Comparison of ENCODE assay signal across 29 mouse cellular contexts in the genomic region with DNA sequence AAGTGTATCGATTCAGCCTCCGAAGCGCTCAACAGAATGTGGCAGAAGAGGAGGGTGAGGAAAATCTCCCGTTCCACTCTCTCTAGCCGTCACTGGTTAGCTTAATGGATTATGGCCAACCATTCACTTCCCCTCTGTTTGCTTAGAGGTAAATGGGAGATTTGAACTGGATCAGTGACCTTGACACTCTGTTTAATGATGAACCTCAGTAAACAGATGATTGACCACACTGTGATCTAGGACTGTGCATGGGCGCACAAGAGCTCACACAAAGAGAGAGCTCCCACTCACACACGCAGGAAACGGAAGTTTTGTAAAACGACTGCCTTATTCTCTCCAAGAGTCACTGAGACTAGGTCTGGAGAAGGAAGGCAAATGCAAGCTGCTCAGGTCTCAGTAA.
DNase-seq lines count a peak whose midpoint lies in the region; ATAC-seq lines count a peak whose summit lies in the region.
"Had no signal": no experiment of that assay in that cellular context is flagged by ENCODE, and none has a peak within 500 bp of the region (broad histone marks: within the 10 kb centered on the region; RNA-seq: fewer than 3 reads in every experiment).

No protein-coding gene starts in this region.

- H3K4me2 ChIP-seq in kidney, embryonic 16.5 days (replicated peaks; ENCODE audit: low read depth, low read length), result no peak overlapping the region
- H3K4me2 ChIP-seq in liver, embryonic 13.5 days, result no peak overlapping the region
- H3K4me2 ChIP-seq: heart, embryonic 11.5 days; hindbrain, embryonic 14.5 days; limb, embryonic 12.5 days; neural tube, embryonic 15.5 days had no signal

- 0 out of 2 replicates have a peak, but pooled peaks cover 13% of the 10 kb centered on the region for H3K4me1 ChIP-seq in kidney, embryonic 16.5 days (ENCODE audit: insufficient read depth, low read length)
- H3K4me1 ChIP-seq in liver, embryonic 13.5 days (replicated peaks), result peaks cover 46% of the 10 kb centered on the region
- H3K4me1 ChIP-seq: limb, embryonic 12.5 days had no signal

- no peaks in the 10 kb centered on the region for H3K27me3 ChIP-seq in kidney, embryonic 16.5 days (ENCODE audit: insufficient read depth, low read length)
- peaks cover 4% of the 10 kb centered on the region; the same call in 1 of the 2 replicates for H3K27me3 ChIP-seq in liver, embryonic 13.5 days
- H3K27me3 ChIP-seq: limb, embryonic 12.5 days; neural tube, embryonic 15.5 days; Patski had no signal

- no peaks in the 10 kb centered on the region for H3K36me3 ChIP-seq in kidney, embryonic 16.5 days (ENCODE audit: insufficient read depth, low read length)
- H3K36me3 ChIP-seq in liver, embryonic 13.5 days, result no peaks in the 10 kb centered on the region
- H3K36me3 ChIP-seq: limb, embryonic 12.5 days; neural tube, embryonic 15.5 days had no signal

- H3K27ac ChIP-seq in kidney, embryonic 16.5 days (ENCODE audit: low read length), result peak overlapping the region; percentile 58
- H3K27ac ChIP-seq in liver, embryonic 13.5 days, result peak overlapping the region; percentile 27
- H3K27ac ChIP-seq: gastrocnemius, adult 2 months; hindbrain, embryonic 14.5 days; limb, embryonic 12.5 days; macrophage; neural tube, embryonic 15.5 days had no signal

- WGBS in kidney, embryonic 16.5 days, result 46% methylated on average over 9 of the region's 9 CpGs
- 74% methylated on average over 9 of the region's 9 CpGs for WGBS in liver, embryonic 13.5 days (ENCODE audit: insufficient replicate concordance)

- peak; percentile 80 for ATAC-seq in kidney, embryonic 16.5 days (ENCODE audit: low FRiP score, low TSS enrichment)
- peak; percentile 67 for ATAC-seq in liver, embryonic 13.5 days (ENCODE audit: low read depth)
- ATAC-seq: forebrain, embryonic 14.5 days; intestine, postnatal 0 days; Patski had no signal

- no peaks in the 10 kb centered on the region for H3K9me3 ChIP-seq in kidney, embryonic 16.5 days (ENCODE audit: low read length)
- no peaks in the 10 kb centered on the region for H3K9me3 ChIP-seq in liver, embryonic 13.5 days (replicated peaks)
- H3K9me3 ChIP-seq: limb, embryonic 12.5 days; neural tube, embryonic 15.5 days had no signal

- DNase-seq in kidney, adult 9 months, result peak; percentile 76
- no peak for DNase-seq in kidney, postnatal 4 days
- DNase-seq in liver, embryonic 13.5 days, result no peak
- DNase-seq in yolk sac, embryonic 10.5 days (ENCODE audit: low spot score), result peak; percentile 41
- no peak for DNase-seq in frontal cortex, adult 2 months (ENCODE audit: extremely low spot score in 1 of 2, low spot score in 1 of 2)
- DNase-seq in urinary bladder, postnatal 14 days (ENCODE audit: low spot score), result no peak
- DNase-seq: adrenal gland, postnatal 10 days; cerebellum, adult 8-10 months; cerebellum, postnatal 25 days; gastrocnemius, adult 2 months; gastrocnemius, postnatal 36 days; heart, adult 18-20 months; layer of hippocampus, adult 9-11 months; lung, adult 2 months; lung, postnatal 10 days; midbrain, embryonic 14.5 days; retina, postnatal 1 day; right cerebral cortex, postnatal 25 days; spleen, adult 18-20 months; thymus, postnatal 14 days had no signal

- H3K9ac ChIP-seq in kidney, embryonic 16.5 days (replicated peaks; ENCODE audit: low read length), result no peak overlapping the region
- no peak overlapping the region for H3K9ac ChIP-seq in liver, embryonic 13.5 days
- H3K9ac ChIP-seq: hindbrain, embryonic 14.5 days; limb, embryonic 12.5 days; neural tube, embryonic 15.5 days had no signal

- H3K4me3 ChIP-seq in kidney, embryonic 16.5 days (ENCODE audit: low read length), result no peak overlapping the region
- H3K4me3 ChIP-seq in liver, embryonic 13.5 days (replicated peaks), result no peak overlapping the region
- H3K4me3 ChIP-seq: gastrocnemius, adult 2 months; limb, embryonic 12.5 days; neural tube, embryonic 15.5 days had no signal

Comparison
In these comparisons a context has a peak if more than half of its experiments do, and no peak if none do; other contexts are left out.
1. DNase-seq: peak in kidney, adult 9 months (single experiment) and yolk sac, embryonic 10.5 days (single experiment); none in kidney, postnatal 4 days (0 of 2), liver, embryonic 13.5 days (single experiment), frontal cortex, adult 2 months (0 of 2) and urinary bladder, postnatal 14 days (single experiment).